Mouse (Mus musculus) brain, embryonic 14.5 days (tissue): ENCODE results near the gene Fancd2. TPM values are rescaled to one million over a fixed set of nuclear protein-coding genes. Genes with fewer than 3 reads are reported as not detected.

Source experiments
- DNase-seq: peaks from one replicate; pipeline ENCODE4 v3.0.0-alpha.2; 2011; ENCODE audit warnings: low read depth
- CTCF ChIP-seq: fragments of 200-500 bp; IDR thresholded peaks from 2 replicates; pipeline ENCODE4 v1.5.1; 2012; ENCODE audit warnings: inconsistent platforms, mild to moderate bottlenecking, moderate library complexity, borderline replicate concordance; ENCODE audit not compliant: insufficient read depth, insufficient read length; ENCODE audit errors: extremely low read depth
- POLR2A ChIP-seq: fragments of 200-500 bp; IDR thresholded peaks from 2 replicates; pipeline ENCODE4 v1.6.1; 2012; ENCODE audit warnings: mild to moderate bottlenecking, inconsistent platforms, borderline replicate concordance; ENCODE audit not compliant: poor library complexity, insufficient read depth, insufficient read length, severe bottlenecking; ENCODE audit errors: extremely low read depth
- polyA plus RNA-seq: library from polyadenylated mRNA; depleted of rRNA; stranded (reverse); fragments of >200 nt; gene quantifications from 2 replicates; pipeline ENCODE4 v1.2.3, GENCODE M21; 2012

Fancd2 gene
- polyA plus RNA-seq, 1 experiment = 5.0 TPM

- no peak for DNase-seq
- TF ChIP-seq POLR2A = no peak
- no peak for TF ChIP-seq CTCF
These were observed 28.7 kb upstream of the Fancd2 start for GRCm38 (mm10) chr6:113502801-113503200.

GRCm38 (mm10) chr6:113505689-113506088 lies 25.8 kb upstream of the Fancd2 start:
- DNase-seq = no peak

GRCm38 (mm10) chr6:113507130-113507529 lies 24.4 kb upstream of the Fancd2 start:
- TF ChIP-seq CTCF (no peak), POLR2A (no peak)
- DNase-seq = no peak

More at GRCm38 (mm10) chr6:113505689-113506088, 25.8 kb upstream of the Fancd2 start:
- TF ChIP-seq CTCF (no peak), POLR2A (no peak)

- no peak for TF ChIP-seq POLR2A
- no peak for TF ChIP-seq CTCF
- no peak for DNase-seq
These were observed 23.1 kb upstream of the Fancd2 start for GRCm38 (mm10) chr6:113508272-113508946.

- no peak for TF ChIP-seq CTCF
- TF ChIP-seq POLR2A = no peak
- DNase-seq = no peak
These were observed 22.6 kb upstream of the Fancd2 start for GRCm38 (mm10) chr6:113508947-113509280.

- TF ChIP-seq CTCF (no peak), POLR2A (no peak)
- DNase-seq = no peak
These were observed 17.5 kb upstream of the Fancd2 start for GRCm38 (mm10) chr6:113513944-113514343.

- TF ChIP-seq CTCF = no peak
- no peak for TF ChIP-seq POLR2A
- no peak for DNase-seq
These were observed 16.9 kb upstream of the Fancd2 start for GRCm38 (mm10) chr6:113514600-113514999.

- DNase-seq = no peak
- TF ChIP-seq POLR2A = no peak
- TF ChIP-seq CTCF = no peak
These were observed 13.9 kb upstream of the Fancd2 start for GRCm38 (mm10) chr6:113517434-113518080.

- TF ChIP-seq POLR2A = no peak
These were observed 9.2 kb upstream of the Fancd2 start for GRCm38 (mm10) chr6:113522310-113522709.

GRCm38 (mm10) chr6:113523420-113523819 lies 8.1 kb upstream of the Fancd2 start:
- no peak for DNase-seq
- TF ChIP-seq CTCF = no peak

More at GRCm38 (mm10) chr6:113522310-113522709, 9.2 kb upstream of the Fancd2 start:
- DNase-seq = no peak

GRCm38 (mm10) chr6:113531840-113532404 lies 440 bp downstream of the Fancd2 start:
- TF ChIP-seq CTCF (no peak), POLR2A (no peak)
- DNase-seq = no peak

- no peak for DNase-seq
These were observed 3.4 kb downstream of the Fancd2 start for GRCm38 (mm10) chr6:113534886-113535285.

More at GRCm38 (mm10) chr6:113534886-113535285, 3.4 kb downstream of the Fancd2 start:
- no peak for TF ChIP-seq POLR2A
- no peak for TF ChIP-seq CTCF
